Mouse (Mus musculus) megakaryocyte, embryonic 14.5 days (primary cell): ENCODE data around the gene Itgb5.

Experiments used
- FLI1 ChIP-seq: IDR thresholded peaks from 2 replicates; pipeline ENCODE4 v1.6.1; 2012; ENCODE audit warnings: low read length, inconsistent platforms, mixed read lengths
- GATA1 ChIP-seq: IDR thresholded peaks from 3 replicates; pipeline ENCODE4 v1.6.1; 2012; ENCODE audit warnings: mixed read lengths, low read length, inconsistent platforms, borderline replicate concordance

DNA sequence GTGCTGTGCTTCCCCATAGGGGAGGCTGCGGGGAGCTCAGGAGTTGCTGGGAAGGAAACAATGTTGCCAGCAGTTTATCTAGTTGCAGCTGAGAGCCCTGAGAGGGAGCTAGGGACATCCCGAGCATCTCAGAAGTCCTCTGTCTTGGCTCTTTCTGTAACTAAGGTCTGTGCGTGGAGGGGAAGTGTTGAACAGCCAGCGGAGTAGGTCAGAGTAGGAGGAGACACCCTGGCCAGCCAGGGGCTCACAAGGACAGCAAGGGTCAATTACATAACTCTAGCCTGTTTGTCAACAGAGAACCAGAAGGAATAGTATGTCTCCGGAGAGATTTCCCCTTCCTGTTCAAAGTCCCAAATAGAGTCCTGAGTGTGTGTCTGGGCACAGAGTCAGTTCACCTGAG, 102.7 kb downstream of the Itgb5 start:
- TF ChIP-seq GATA1 (no peak), FLI1 (no peak)
